Mouse (Mus musculus) spleen, adult 18-20 months (tissue): ENCODE measurements at regions not wholly inside any gene's neighbourhood (a gene's known extent, or its start where the extent isn't known, plus 50 kb on each side); places are given as distances from the start of the nearest gene placed in this dataset.

Source experiments
- DNase-seq, 2 experiments: peaks; one replicate each; pipeline ENCODE4 v3.0.0; 2022; ENCODE audit warnings: mixed read lengths in 2 of 2

DNA sequence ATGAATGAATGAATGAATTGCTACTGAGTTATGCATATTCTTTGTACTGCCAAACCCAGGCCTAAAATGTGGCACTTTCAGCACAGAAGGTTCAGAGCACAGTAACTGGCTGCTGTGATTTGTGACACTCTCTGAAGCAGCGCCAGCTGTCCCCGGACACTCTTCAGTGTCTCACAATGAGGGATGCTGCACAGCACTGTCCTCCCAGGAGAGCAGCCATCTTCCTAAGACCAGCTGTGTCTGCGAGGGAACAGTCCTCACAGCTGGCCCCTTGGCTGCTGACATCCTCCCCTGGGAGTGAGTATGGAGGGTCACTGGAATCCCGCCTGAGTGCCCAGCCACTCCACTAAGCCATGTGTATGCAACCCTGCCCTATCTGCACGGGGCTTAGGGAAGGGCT lies 265.9 kb upstream of the Zfp637 start:
- DNase-seq, result no peak

DNA sequence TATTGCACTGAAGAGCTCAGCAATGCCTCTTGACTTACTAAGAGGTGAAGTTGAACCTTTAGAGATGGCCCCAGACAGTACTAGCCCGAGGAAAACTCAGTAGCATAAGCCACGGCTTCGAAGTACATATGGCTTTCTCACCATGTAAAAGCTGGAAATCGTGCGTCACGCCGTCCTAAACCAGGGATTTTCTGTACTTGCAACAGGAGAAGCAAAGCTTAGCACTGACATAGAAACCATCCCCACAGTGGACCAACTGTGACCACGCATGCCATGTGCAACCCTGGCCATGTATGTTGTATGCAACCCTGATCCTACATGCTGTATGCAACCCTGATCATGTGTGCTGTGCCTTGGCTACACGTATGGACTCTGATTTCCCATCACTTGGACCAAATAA lies 265.0 kb upstream of the Zfp637 start:
- DNase-seq, result no peak

DNA sequence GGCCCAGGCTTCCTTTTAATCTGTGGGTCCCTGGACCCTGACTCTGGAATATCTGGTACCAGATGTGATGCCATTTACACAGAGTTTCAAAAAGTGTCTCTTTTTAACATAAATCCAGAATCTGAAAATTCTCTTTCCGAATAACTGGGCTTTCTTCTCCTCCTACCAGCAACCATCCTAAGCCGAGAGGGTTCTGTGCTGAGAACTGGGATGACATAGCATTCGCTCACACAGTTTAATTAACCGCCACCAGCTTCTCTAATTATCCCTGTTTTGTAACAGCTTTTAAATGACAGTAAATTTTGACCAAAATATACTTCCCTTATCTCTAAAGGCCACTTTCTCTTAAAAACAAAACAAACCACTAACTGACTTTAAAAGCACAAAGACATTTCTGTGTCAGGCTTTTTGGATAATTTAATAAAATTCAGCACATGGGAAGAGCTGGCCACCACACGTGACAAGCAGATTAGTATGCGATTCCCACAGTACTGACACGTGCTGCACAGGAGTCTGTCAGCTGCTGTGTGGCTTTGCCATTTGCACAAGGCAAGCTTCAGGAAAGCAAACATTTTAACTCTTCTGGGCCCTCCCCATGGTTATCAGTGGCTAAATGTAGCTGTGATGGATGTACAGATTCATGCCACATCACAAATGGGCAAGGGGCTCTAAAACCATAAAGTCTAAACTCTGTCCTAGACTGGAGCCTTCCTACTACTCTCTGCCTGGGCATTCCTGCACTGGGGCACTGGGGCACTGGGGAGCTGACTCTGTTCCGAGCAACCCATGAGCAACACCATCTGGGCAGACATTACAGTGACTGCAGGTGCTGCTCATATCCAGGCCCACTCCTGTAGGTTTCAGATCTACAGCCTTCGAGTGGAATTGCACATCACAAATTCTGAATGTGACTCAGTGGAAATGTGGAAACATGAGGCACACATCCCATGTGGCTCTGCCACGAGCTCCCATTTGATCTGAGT lies 263.1 kb upstream of the Zfp637 start:
- no peak for DNase-seq

DNA sequence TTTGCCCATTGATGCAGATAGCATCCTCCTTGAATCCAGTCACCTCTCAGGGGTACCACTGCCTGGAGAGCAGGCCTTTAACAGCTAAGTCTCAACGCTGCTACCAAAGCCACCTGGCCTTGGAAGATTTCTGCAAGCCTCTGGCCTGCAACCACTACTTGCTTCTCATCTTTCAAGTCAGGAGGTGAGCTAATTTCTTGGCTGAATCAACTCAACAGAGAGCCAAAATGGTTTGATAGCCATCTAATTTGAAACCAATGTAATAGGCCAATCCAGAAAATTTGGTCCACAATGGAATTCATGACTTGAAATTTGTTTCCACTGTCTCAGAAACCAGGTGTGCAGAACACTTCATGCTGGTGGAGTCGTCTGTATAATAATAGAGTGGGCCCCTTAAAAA lies 260.0 kb upstream of the Zfp637 start:
- DNase-seq, result no peak

DNA sequence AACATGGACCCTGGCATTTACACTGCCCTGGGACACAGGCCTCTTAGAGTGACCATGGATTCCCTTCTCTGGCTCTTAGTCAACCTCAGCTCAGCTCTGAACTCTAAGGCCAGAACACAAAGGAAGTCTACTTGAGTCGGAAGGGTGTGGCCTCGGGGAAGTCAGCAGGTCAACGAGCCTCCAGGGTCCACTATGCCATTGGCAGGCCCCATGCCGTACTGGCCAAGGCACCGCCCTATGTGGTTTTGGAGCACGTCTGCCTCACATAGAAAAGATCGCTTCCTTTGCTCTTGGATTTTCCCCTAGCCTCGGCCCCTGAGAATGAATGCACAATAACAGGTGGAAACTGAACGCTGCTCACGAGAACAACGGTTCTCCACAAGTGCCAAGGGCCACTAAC lies 257.9 kb upstream of the Zfp637 start:
- no peak for DNase-seq

DNA sequence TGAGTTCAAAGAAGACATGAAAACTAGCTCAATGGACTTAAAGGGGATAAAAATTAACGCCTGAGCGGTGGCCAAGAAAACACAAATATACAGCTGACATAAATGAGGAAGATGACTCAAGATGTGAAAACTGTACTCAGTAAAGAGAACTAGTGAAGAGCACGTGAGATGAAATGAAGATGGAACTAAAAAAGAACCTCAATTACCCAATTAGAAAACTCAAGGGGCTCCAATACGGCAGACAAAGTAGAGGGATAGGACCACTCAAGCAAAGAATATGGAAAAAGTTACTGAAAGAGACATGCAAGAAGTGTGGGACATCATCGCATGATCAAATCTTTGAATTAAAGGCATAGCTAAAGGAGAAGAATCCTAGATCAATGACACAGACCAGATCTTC lies 256.4 kb upstream of the Zfp637 start:
- no peak for DNase-seq

DNA sequence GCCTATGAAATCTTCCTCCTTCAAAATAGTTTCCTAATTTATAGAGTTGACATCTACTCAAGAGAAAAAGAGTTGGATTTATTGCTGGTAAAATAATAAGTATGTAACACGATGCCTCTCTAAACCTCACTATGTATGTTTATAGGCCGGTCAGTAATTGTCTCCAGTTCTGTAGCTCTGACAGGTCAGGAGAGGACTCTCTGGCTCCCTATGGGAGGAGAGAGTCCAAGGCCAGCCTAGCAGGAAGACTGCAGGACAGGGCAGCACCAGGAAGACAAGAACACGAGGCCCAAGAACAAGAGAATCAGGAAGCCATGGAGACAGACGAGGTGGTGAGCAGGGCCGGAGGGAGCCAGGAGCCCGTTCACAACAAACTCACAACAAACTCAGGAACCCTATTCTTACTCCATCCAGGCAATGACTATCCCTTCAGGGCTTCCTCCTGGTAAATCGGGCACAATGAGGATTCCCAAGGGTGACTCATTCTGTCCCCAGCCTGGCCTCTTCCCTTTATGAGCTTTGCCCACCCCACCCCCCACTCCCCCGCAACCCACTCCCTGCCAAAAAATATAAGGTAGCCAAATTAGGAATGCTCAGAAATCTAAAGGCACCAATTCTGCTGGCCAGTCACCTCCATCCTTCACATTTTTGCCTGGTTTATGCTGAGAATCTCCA lies 244.7 kb upstream of the Zfp637 start:
- no peak for DNase-seq

DNA sequence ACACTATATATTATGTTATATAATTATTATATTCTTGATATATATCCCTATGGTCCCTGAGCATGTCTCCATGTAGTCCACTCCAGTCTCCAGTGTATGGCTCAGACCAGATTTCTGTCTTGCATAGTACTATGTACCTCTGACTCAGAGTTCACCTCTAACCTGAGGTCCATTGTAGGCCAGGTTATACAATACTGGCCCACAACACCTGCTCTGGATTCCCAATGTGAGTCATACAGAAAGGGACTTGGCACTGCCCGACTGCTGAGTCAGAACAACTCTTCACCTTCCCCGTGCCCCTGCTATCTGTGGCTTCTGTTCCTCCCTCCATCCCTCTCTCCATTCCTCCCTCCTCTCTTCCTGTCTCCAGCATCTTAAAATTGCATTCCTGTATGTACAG lies 236.1 kb upstream of the Zfp637 start:
- no peak for DNase-seq

DNA sequence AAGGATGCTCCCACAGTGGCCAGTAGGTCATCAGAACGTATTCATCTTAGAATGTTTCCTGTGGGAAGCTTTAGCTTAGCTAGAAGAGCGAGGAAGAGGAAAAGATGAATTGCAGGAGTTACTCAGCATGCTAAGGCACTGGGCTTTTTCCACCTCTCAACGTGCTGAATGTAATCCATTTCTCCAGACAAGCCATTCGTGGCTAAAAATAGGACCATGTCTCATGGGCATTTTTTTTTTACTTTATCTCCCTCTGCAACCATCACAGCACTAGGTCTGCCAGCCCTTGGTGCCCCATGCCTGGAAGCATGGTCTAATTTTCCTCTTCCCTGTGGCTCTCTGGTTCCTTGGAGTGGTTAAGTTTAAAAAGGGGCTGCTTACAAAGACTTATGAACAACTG lies 235.3 kb upstream of the Zfp637 start:
- no peak for DNase-seq

DNA sequence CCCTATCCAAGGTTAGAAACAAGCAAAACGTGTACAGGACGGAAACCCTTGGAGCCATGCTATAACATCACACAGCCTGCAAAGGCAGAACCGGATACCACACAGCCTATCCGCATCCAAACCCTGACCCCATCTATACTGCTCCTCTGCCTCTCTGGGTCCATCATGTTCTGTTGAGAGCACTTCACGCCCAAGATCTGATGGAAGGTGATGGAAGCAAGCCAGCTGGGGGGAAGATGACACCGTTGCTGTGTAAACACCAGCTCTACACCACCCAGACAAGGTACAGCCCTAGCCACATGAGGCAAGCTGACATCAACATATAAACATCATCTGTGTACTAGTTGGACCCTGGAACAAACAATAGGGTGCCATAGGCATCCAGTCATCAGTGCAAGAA lies 234.8 kb upstream of the Zfp637 start:
- no peak for DNase-seq

DNA sequence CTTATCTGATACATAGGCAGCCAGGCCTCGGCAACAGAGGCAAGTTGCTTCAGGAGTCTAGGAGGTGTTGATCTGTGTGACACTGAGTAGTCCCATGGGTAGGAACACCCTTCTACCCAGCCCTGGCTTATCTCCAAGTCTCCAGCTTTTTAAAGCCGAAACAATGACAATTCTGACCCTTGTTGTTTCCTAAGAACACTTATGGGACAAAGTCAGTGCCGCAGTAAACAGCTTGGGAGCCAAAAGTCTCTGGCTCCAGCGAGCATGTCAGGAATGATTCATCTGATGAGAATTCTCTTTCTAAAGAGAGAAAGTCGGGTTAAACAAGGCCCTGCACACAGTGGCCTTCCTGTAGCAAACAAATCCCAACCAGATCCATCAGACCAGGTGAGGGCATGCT lies 234.0 kb upstream of the Zfp637 start:
- no peak for DNase-seq

DNA sequence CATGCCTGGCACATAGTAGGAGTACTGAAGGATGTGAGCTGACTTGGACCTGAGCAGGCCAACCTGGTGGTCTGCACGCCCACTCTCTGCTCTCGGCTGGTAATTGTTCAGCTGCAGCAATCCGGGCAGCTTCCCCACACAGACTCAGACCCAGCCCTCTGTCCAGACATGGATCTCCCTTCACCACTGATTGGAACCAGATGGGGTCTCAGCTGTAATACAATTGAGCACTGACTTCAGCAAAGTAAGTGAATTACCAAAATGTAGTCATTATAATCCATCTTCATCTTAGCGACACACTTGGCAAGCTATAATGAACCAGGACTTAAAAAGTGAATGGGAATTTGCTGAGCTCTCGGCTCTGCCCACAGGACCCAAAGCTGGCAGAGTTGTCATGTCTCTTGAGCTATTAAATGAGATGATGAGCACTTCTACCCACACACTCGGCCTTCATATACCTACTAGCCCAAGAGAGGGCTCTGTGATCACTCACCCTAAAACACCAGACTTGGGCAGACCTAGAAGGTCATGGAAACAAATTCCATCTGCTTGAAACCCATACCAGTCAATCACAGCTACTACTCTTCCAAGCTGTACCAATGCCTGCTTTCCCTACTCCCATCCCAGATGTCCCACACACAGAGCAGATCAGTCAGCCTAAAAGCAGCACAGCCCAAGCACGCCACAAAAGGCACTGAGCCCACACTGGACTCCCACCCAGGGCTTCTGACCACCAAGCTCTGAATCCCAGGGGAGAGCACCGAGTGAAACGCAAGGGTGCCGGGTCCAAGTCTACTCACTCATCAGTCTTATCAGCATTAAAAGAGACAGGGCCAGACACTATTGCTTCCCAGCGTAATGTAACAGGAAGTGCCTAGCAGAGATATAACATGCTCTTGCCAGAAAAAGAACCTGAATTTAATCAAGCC lies 231.2 kb upstream of the Zfp637 start:
- DNase-seq, result no peak

DNA sequence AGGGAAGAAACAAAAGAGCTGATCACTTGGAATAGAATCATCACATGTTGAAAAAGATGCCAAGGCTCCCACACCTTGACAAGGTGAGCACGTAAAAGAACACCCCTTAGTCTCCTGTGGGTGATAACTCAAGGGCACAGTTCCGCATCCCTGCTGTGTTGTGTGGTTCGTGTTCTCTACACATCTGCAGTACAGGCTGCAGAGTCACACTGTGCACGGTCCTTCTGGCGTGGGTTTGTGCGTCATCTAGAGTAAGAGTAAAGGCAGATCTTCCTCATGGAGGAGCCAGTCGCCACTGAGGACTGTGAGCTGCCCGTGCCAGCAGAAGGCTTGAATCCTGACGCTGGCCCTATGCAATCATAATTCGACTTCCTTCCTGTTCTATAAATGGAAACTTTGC lies 229.7 kb upstream of the Zfp637 start:
- DNase-seq, result no peak

DNA sequence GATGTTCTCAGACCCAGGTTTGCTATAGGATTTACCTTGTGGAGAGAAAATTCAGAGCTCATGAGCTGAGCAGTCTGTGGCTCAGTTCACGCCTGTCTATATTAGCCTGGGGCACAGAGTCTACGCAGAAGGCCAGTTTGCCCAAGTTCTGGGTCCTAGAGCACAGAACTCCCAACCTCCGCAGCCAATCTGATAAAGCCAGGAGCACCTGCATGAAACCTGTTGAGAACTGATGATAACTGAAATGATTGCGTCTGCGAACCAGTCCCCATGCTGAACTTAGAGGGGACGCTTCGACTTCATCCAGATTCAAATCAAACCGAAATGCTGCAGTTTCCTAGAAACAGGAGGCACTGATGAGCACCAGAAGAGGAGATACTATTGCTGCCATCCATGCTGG lies 229.0 kb upstream of the Zfp637 start:
- DNase-seq, result no peak

DNA sequence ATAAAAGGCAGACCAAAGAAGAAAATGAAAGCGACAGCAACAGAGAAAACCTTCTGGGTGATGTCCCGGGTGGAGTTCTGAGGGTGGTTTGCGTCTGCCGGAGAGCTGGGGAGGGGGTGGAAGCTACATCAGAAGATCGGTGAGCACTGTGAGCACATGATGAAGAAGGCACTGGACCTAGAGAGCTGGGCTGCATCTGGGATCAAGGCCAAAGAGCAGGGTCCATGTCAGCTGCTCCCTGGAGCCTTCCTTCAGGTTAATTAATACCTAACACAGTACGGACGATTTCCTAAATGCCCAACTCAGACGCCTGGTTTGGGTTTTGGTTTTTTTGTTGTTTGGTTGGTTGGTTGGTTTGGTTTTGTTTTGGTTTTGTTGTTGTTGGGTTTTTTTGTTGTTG lies 228.6 kb upstream of the Zfp637 start:
- no peak for DNase-seq

DNA sequence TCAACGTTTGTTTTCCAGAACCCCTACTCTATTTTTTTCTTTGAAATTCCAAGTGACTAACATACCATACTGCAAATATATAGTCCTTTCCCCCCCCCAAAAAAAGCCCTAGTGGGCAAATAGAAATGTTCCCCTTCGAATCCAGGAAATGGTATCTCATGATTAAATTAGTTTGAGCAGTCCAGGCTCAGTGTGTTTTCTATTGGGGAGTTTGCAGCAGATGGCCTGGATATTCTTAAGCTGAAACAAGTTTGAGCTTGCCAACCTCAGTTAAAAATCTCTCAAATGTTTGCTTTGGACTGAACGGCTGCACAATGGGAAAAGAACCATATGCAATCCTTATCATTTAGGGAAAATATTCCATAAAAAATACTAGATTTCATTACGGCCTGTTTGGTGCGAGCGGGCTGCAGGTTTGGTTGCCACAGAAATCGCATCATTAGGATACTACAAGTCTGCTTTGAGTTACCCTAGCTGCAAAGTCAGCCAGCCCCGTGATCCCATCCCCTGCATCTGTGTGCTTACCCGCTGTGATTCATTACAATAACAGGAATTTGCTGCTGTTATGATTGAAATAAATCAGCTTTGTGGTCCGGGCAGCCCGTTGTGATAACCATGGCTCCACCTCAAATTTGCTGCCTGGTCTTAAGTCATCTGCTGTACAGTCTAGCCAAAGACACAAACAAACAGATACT lies 227.2 kb upstream of the Zfp637 start:
- DNase-seq, result no peak

DNA sequence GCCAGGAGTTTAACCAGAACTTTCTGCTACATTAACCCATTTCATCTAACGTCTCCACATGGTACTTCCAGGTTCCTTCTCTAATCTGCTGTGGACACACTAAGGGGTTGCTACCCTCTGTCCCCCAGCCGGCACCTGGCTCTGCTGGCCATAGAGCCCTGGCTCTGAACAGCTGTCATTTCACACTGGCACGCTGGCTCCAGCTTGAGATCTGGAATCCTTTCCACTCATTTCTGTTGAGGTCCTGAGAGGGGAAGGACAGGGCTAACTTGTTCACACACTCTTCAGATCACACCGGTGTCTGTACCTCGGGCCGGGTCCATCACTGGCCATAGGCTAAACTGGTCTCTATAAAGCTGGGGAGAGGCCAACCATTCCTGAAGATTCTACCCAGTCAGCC lies 226.6 kb upstream of the Zfp637 start:
- DNase-seq, result no peak

DNA sequence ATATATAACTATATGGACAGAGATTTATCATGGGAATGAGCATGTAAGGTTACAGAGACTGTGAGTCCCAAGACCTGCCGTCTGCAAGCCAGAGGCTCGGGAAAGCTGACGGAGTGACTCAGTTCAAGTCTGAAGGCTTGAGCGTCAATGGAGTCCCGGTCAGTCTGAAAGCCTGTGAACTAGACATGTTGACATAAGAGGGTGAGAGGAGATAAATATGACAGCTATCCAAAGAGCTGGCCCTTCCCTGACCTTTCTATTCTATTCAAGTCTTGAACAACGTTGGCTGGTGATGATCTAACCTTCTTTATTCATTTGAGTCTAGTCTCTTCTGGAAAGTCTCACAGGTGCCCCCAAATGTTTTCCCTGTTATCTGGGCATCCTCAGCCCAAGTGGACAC lies 223.8 kb upstream of the Zfp637 start:
- DNase-seq, result no peak

DNA sequence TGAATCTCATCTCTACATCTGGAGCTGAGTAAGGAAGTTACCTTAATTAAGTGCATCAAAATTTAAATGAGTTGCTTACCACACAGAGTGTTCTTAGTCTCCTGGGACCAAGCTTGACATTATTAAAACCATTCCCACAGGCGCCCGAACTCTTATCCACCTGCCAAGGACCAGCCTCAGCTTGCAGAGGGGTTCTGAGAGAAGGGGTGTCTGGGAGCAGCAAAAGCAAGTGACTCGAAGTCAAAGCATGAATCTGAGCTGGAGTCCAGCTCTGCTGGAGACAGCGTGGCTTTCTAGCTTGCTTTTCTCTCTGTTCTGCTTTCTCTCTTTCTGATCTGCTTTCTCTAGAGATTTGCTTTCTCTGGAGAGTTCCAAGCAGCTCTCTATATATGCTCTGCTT lies 223.0 kb upstream of the Zfp637 start:
- no peak for DNase-seq

DNA sequence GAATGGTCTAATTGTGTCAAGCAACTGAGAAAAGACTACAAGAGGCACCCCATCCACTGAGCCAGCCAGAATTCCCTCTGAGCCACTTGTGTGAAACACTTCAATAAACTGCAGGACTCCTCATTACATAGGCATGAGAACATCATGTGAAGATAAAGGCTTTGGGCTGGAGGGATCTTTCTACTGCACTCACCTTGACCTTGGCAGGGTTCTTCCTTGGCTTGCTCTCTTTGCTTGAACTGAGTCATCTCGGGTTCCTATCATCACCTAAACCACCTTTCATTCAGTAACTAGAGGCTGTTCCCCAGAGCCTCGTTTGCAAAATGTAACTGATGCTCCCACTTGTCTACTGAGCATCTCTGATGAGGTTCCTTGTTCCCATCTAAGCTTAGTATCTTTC lies 221.4 kb upstream of the Zfp637 start:
- no peak for DNase-seq

DNA sequence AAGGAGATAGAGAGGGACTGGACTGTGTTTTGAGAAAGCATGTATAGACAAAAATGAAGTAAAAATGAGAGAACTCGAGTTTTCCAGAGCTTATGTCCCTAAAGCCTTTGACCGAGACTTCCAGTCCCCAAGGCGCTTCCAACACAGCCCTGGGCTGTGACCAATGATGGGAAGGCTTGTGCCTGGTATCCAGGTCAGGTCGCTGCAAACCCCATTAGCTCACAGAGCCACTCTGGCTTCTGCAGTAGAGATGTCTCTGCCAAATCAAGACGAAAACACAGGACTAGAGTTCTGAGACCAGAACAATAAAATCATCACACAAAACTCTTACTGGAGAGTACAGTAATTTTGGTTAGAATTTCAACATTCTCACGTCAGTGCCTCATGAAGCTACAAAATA lies 218.5 kb upstream of the Zfp637 start:
- no peak for DNase-seq

DNA sequence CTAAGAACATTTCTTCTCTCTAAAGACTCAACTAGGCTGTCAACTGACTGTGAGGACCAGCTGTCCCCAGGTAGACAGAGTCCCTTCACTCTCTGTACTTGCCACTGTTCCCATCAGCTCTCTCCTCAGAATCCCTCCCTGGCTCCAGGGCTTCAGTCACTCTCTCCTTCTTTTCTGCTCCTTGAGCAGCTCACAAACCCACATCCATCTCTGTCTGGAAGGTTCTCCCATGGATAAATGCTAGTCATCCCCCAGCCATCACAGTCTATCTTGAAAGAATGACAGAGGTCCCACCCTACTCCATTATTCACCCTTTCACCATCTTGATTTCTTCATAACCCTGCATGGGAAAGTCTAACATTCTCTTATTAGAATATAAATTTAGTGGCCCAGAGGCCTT lies 218.0 kb upstream of the Zfp637 start:
- DNase-seq, result no peak

DNA sequence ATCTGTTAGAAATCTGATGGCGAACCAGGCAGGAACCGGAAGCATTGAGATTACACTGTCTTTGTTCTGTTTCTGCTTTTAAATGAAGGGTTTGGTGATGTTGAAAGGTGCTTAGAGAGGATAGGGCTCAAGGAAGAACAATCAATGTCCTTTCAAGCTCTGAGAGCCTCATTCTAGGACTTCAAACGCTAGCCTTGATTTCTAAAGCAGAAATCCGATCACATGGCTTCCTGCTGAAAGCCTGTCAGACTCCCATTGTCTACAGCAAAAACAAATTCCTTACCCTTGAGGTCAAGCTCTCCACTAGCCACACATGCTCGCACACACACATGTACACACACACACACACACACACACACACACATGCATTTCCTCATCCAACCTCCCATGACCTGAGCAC lies 215.3 kb upstream of the Zfp637 start:
- no peak for DNase-seq
